Mouse (Mus musculus) MEL (cell line): ENCODE measurements around the gene Ssh2. TPM values are rescaled to one million over a fixed set of nuclear protein-coding genes. Genes with fewer than 3 reads are reported as not detected.

Experiments used
- DNase-seq: peaks from one replicate; pipeline ENCODE4 v3.0.0; 2011; ENCODE audit warnings: low read depth, low spot score
- H3K27ac ChIP-seq: 2 replicates; pipeline ENCODE4 v1.5.1; 2012; ENCODE audit warnings: low read depth, mild to moderate bottlenecking, control low read depth, low read length, moderate library complexity; ENCODE audit not compliant: control insufficient read depth
- H3K27me3 ChIP-seq, 2 experiments: fragments of 150-350 bp in 1 of 2; sonication (generic) in 1 of 2; 2 replicates each; pipeline ENCODE4 v1.6.1; 2012; ENCODE audit warnings: low read length in 2 of 2, mild to moderate bottlenecking in 2 of 2, improper control_type of control experiment in 1 of 2, moderate library complexity in 1 of 2; ENCODE audit not compliant: insufficient read depth in 2 of 2, control insufficient read depth in 1 of 2
- H3K36me3 ChIP-seq, 2 experiments: 2 replicates each; pipeline ENCODE4 v1.6.1; 2012 to 2014; ENCODE audit warnings: low read length in 2 of 2, improper control_type of control experiment in 1 of 2, inconsistent platforms in 1 of 2, mild to moderate bottlenecking in 1 of 2; ENCODE audit not compliant: insufficient read depth in 2 of 2, control insufficient read depth in 1 of 2
- H3K4me1 ChIP-seq, 2 experiments: fragments of 150-350 bp in 1 of 2; sonication (generic) in 1 of 2; 2 replicates each; pipeline ENCODE4 v1.6.1; 2012; ENCODE audit warnings: low read length in 2 of 2, improper control_type of control experiment in 1 of 2, mild to moderate bottlenecking in 1 of 2; ENCODE audit not compliant: insufficient read depth in 2 of 2, control insufficient read depth in 1 of 2
- H3K4me3 ChIP-seq, 2 experiments: fragments of 150-350 bp in 1 of 2; sonication (generic) in 1 of 2; 2 replicates each; pipeline ENCODE4 v1.5.1; 2012; ENCODE audit warnings: low read depth in 2 of 2, low read length in 2 of 2, mild to moderate bottlenecking in 2 of 2, moderate library complexity in 2 of 2, control low read depth in 1 of 2, improper control_type of control experiment in 1 of 2; ENCODE audit not compliant: control insufficient read depth in 1 of 2, insufficient read depth in 1 of 2
- H3K79me2 ChIP-seq: 2 replicates; pipeline ENCODE4 v1.6.1; 2012; ENCODE audit warnings: mild to moderate bottlenecking, low read length, moderate library complexity; ENCODE audit not compliant: control insufficient read depth, poor library complexity, insufficient read depth
- H3K9ac ChIP-seq: 2 replicates; pipeline ENCODE4 v1.6.1; 2012; ENCODE audit warnings: low read depth, mild to moderate bottlenecking, control low read depth, low read length, moderate library complexity; ENCODE audit not compliant: control insufficient read depth, poor library complexity, severe bottlenecking
- H3K9me3 ChIP-seq: fragments of 150-350 bp; sonication (generic); replicated peaks from 2 replicates; pipeline ENCODE4 v1.6.1; 2012; ENCODE audit warnings: mild to moderate bottlenecking, low read length, improper control_type of control experiment, moderate library complexity; ENCODE audit not compliant: insufficient read depth
- GATA1 ChIP-seq: IDR thresholded peaks from 2 replicates; pipeline ENCODE4 v1.6.1; 2011; ENCODE audit warnings: low read depth, low read length, improper control_type of control experiment
- HCFC1 ChIP-seq: IDR thresholded peaks from 2 replicates; pipeline ENCODE4 v1.6.1; 2012; ENCODE audit warnings: low read depth, mild to moderate bottlenecking, inconsistent platforms, low read length, improper control_type of control experiment, moderate library complexity
- JUND ChIP-seq: IDR thresholded peaks from 2 replicates; pipeline ENCODE4 v1.6.1; 2011; ENCODE audit warnings: low read depth, mild to moderate bottlenecking, improper control_type of control experiment, low read length
- KAT2A ChIP-seq: conservative IDR thresholded peaks from 2 replicates; pipeline ENCODE4 v1.6.1; 2012; ENCODE audit warnings: low read depth, low read length, improper control_type of control experiment, inconsistent platforms
- MAZ ChIP-seq: IDR thresholded peaks from 2 replicates; pipeline ENCODE4 v1.6.1; 2012; ENCODE audit warnings: low read depth, mild to moderate bottlenecking, inconsistent platforms, low read length, improper control_type of control experiment
- MEF2A ChIP-seq: IDR thresholded peaks from 2 replicates; pipeline ENCODE4 v1.6.1; 2014; ENCODE audit warnings: low read depth, mild to moderate bottlenecking, inconsistent platforms, low read length, improper control_type of control experiment; ENCODE audit not compliant: poor library complexity, insufficient replicate concordance, severe bottlenecking; ENCODE audit errors: extremely low read depth
- POLR2AphosphoS2 ChIP-seq: IDR thresholded peaks from 2 replicates; pipeline ENCODE4 v1.6.1; 2011; ENCODE audit warnings: low read length, improper control_type of control experiment
- POLR2AphosphoS5 ChIP-seq: IDR thresholded peaks from 2 replicates; pipeline ENCODE4 v1.6.1; 2012; ENCODE audit warnings: low read depth, borderline replicate concordance, mild to moderate bottlenecking, inconsistent platforms, low read length, moderate library complexity, mixed read lengths
- RAD21 ChIP-seq: IDR thresholded peaks from 2 replicates; pipeline ENCODE4 v1.6.1; 2011; ENCODE audit warnings: mild to moderate bottlenecking, low read depth, low read length, improper control_type of control experiment
- RCOR1 ChIP-seq: IDR thresholded peaks from 2 replicates; pipeline ENCODE4 v1.6.1; 2012; ENCODE audit warnings: low read depth, mild to moderate bottlenecking, inconsistent platforms, low read length, improper control_type of control experiment
- SMC3 ChIP-seq: IDR thresholded peaks from 2 replicates; pipeline ENCODE4 v1.6.1; 2011; ENCODE audit warnings: low read depth, low read length, improper control_type of control experiment
- TAL1 ChIP-seq: IDR thresholded peaks from 2 replicates; pipeline ENCODE4 v1.6.1; 2012; ENCODE audit warnings: mild to moderate bottlenecking, inconsistent platforms, low read length, moderate library complexity, mixed read lengths
- TCF12 ChIP-seq: IDR thresholded peaks from 2 replicates; pipeline ENCODE4 v1.6.1; 2014; ENCODE audit warnings: low read depth, mild to moderate bottlenecking, inconsistent platforms, low read length, improper control_type of control experiment, moderate library complexity
- USF1 ChIP-seq: IDR thresholded peaks from 2 replicates; pipeline ENCODE4 v1.6.1; 2014; ENCODE audit warnings: low read depth, mild to moderate bottlenecking, inconsistent platforms, low read length, improper control_type of control experiment, moderate library complexity
- ZC3H11A ChIP-seq: IDR thresholded peaks from 2 replicates; pipeline ENCODE4 v1.6.1; 2012; ENCODE audit warnings: low read depth, mild to moderate bottlenecking, inconsistent platforms, low read length, improper control_type of control experiment
- ZKSCAN1 ChIP-seq: IDR thresholded peaks from 2 replicates; pipeline ENCODE4 v1.6.1; 2012; ENCODE audit warnings: low read depth, mild to moderate bottlenecking, inconsistent platforms, low read length, improper control_type of control experiment, moderate library complexity
- ZNF384 ChIP-seq: IDR thresholded peaks from 2 replicates; pipeline ENCODE4 v1.6.1; 2012; ENCODE audit warnings: low read depth, mild to moderate bottlenecking, inconsistent platforms, low read length, improper control_type of control experiment
- polyA plus RNA-seq, 2 experiments: library from polyadenylated mRNA; stranded (reverse) in 1 of 2; unstranded in 1 of 2; fragments of >175 nt in 1 of 2; fragments of >200 nt in 1 of 2; gene quantifications; 2 replicates each; pipeline versions ENCODE4 v1.2.1 to v1.2.4; 2012; ENCODE audit warnings: low replicate concordance in 2 of 2, low read depth in 1 of 2; ENCODE audit not compliant: insufficient read length in 2 of 2, insufficient read depth in 1 of 2, missing spikeins in 1 of 2
- total RNA-seq: library from RNA; depleted of rRNA; stranded (reverse); fragments of 300-350 nt; gene quantifications from 2 replicates; pipeline ENCODE4 v1.2.3, GENCODE M21; 2012

The Ssh2 gene
- total and polyA plus RNA-seq, 3 experiments = 6.3 to 29.2 (median 16.5) TPM

GRCm38 (mm10) chr11:77440081-77440480 is 224.0 kb downstream of the Ssh2 start:
- H3K36me3 ChIP-seq = peaks cover 8 to 12% of the 10 kb centered on the region in 2 experiments
- no peak overlapping the region for H3K27ac ChIP-seq
- no peak overlapping the region for H3K9ac ChIP-seq
- H3K4me1 ChIP-seq = peaks cover 9 to 11% of the 10 kb centered on the region in 2 experiments
- no peak overlapping the region for H3K4me3 ChIP-seq
- H3K9me3 ChIP-seq = no peaks in the 10 kb centered on the region
- TF ChIP-seq TCF12 (no peak), KAT2A (no peak), SMC3 (no peak), RCOR1 (no peak), HCFC1 (no peak), ZNF384 (no peak; the same call in 1 of the 2 replicates), ZC3H11A (no peak), JUND (no peak), TAL1 (no peak), ZKSCAN1 (no peak)
- no peaks in the 10 kb centered on the region for H3K27me3 ChIP-seq
- no peak for DNase-seq
- no peaks in the 10 kb centered on the region for H3K79me2 ChIP-seq

GRCm38 (mm10) chr11:77441020-77441419 is 224.9 kb downstream of the Ssh2 start:
- Histone ChIP-seq H3K9me3 (no peaks in the 10 kb centered on the region), H3K27me3 (no peaks in the 10 kb centered on the region), H3K79me2 (no peaks in the 10 kb centered on the region), H3K36me3 (peaks cover 8 to 22% of the 10 kb centered on the region in 2 experiments), H3K27ac (no peak overlapping the region), H3K9ac (no peak overlapping the region), H3K4me1 (peaks cover 16 to 20% of the 10 kb centered on the region in 2 experiments), H3K4me3 (no peak overlapping the region)
- no peak for DNase-seq
- TF ChIP-seq ZC3H11A (no peak), RCOR1 (no peak)

- H3K9ac ChIP-seq = no peak overlapping the region
- H3K27ac ChIP-seq = no peak overlapping the region
- no peaks in the 10 kb centered on the region for H3K9me3 ChIP-seq
- no peaks in the 10 kb centered on the region for H3K27me3 ChIP-seq
- H3K79me2 ChIP-seq = no peaks in the 10 kb centered on the region
- no peak overlapping the region for H3K4me3 ChIP-seq
- H3K36me3 ChIP-seq = peaks cover 8 to 33% of the 10 kb centered on the region in 2 experiments
- TF ChIP-seq MAZ (no peak), MEF2A (no peak), POLR2AphosphoS5 (no peak), ZC3H11A (no peak), POLR2AphosphoS2 (no peak), GATA1 (no peak), RAD21 (no peak), USF1 (no peak)
- TF ChIP-seq, all 39 proteins: peak for 0
- H3K4me1 ChIP-seq = peaks cover 23 to 29% of the 10 kb centered on the region in 2 experiments
- no peak for DNase-seq
Measured at GRCm38 (mm10) chr11:77442186-77443170, 226.4 kb downstream of the Ssh2 start.
